Mouse (Mus musculus): ENCODE measurements around the gene Polr2l.
A peak's percentile ranks its signal among the peaks of the same experiment; 100 is the strongest.

Polr2l gene

GRCm38 (mm10) chr7:141467230-141468030 is 7.5 kb downstream of the Polr2l start, which contains the start of gene Cd151:
Cd151 (plus strand) TSS chr7:141467392.
- DNase-seq (ENCODE audit: low spot score) = no peak

- DNase-seq (ENCODE audit: low spot score) = no peak
These were observed 8.3 kb downstream of the Polr2l start for GRCm38 (mm10) chr7:141466607-141467148.

- DNase-seq (ENCODE audit: low spot score) = no peak
These were observed 8.9 kb downstream of the Polr2l start for GRCm38 (mm10) chr7:141466045-141466394.

GRCm38 (mm10) chr7:141465388-141466044 is 9.4 kb downstream of the Polr2l start:
- DNase-seq (ENCODE audit: low spot score) = no peak

- no peak for DNase-seq (ENCODE audit: low spot score)
These were observed 10.2 kb downstream of the Polr2l start for GRCm38 (mm10) chr7:141464603-141465201.

GRCm38 (mm10) chr7:141463824-141464602 is 10.9 kb downstream of the Polr2l start:
- no peak for DNase-seq (ENCODE audit: low spot score)

- no peak for DNase-seq (ENCODE audit: low spot score)
These were observed 12.6 kb downstream of the Polr2l start for GRCm38 (mm10) chr7:141462333-141462821.

GRCm38 (mm10) chr7:141461521-141462332 is 13.2 kb downstream of the Polr2l start:
- DNase-seq (ENCODE audit: low spot score) = no peak

GRCm38 (mm10) chr7:141460391-141461113 is 14.4 kb downstream of the Polr2l start, which contains the start of gene Cracr2b:
Cracr2b (plus strand) TSS chr7:141461094.
- DNase-seq (ENCODE audit: low spot score) = no peak

- DNase-seq (ENCODE audit: low spot score) = no peak
These were observed 14.9 kb downstream of the Polr2l start for GRCm38 (mm10) chr7:141460001-141460390.

- no peak for DNase-seq (ENCODE audit: low spot score)
These were observed 15.6 kb downstream of the Polr2l start for GRCm38 (mm10) chr7:141459301-141459711.

- no peak for DNase-seq (ENCODE audit: low spot score)
These were observed 16.3 kb downstream of the Polr2l start for GRCm38 (mm10) chr7:141458661-141459060.

GRCm38 (mm10) chr7:141457986-141458660 is 16.8 kb downstream of the Polr2l start:
- DNase-seq (ENCODE audit: low spot score) = no peak

- DNase-seq (ENCODE audit: low spot score) = no peak
These were observed 17.7 kb downstream of the Polr2l start for GRCm38 (mm10) chr7:141457236-141457635.

- DNase-seq (ENCODE audit: low spot score) = no peak
These were observed 18.2 kb downstream of the Polr2l start for GRCm38 (mm10) chr7:141456739-141457138.

- no peak for DNase-seq (ENCODE audit: low spot score)
These were observed 19.2 kb downstream of the Polr2l start for GRCm38 (mm10) chr7:141455610-141456314.

- peak; percentile 85 for DNase-seq (ENCODE audit: low spot score)
These were observed 19.9 kb downstream of the Polr2l start, which contains the start of gene Pnpla2 for GRCm38 (mm10) chr7:141454967-141455551. Pnpla2 (plus strand) TSS chr7:141455198.

GRCm38 (mm10) chr7:141453636-141454035 is 21.3 kb downstream of the Polr2l start:
- no peak for DNase-seq (ENCODE audit: low spot score)
